9 mouse cellular contexts compared by ENCODE assay signal in genomic region chr9:50555094-50555446, GRCm38 (mm10). TPM values are rescaled to one million over a fixed set of nuclear protein-coding genes. Genes with fewer than 3 reads are reported as not detected.
A peak's percentile ranks its signal among the peaks of the same experiment; 100 is the strongest.
DNase-seq lines count a peak whose midpoint lies in the region; ATAC-seq and TF ChIP-seq lines count a peak whose summit lies in the region.
"Had no signal": no experiment of that assay in that cellular context is flagged by ENCODE, and none has a peak within 500 bp of the region (broad histone marks: within the 10 kb centered on the region; RNA-seq: fewer than 3 reads in every experiment).

Gene Bco2, minus strand, starts transcription at chr9:50555181.

- DNase-seq in layer of hippocampus, adult 2 months (ENCODE audit: low spot score in 2 of 2), result no peak
- DNase-seq in layer of hippocampus, postnatal 36 days, result no peak
- DNase-seq in kidney, adult 9 months, result peak; percentile 89
- peak; percentile 28 for DNase-seq in midbrain, postnatal 0 days (ENCODE audit: low spot score)
- DNase-seq in left cerebral cortex, postnatal 25 days (ENCODE audit: low spot score in 2 of 2), result no peak

- TF ChIP-seq CTCF in layer of hippocampus, adult 2 months (conservative IDR thresholded peaks at IDR 0.05), result no peak
- TF ChIP-seq CTCF in midbrain, postnatal 0 days (IDR thresholded peaks at IDR 0.05), result no peak

- H3K4me3 ChIP-seq in layer of hippocampus, adult 2 months, result peak within 1 kb of the TSS; percentile 62
- H3K4me3 ChIP-seq in embryonic facial prominence, embryonic 13.5 days, result peak within 1 kb of the TSS; percentile 27
- H3K4me3 ChIP-seq in midbrain, postnatal 0 days (ENCODE audit: low read depth, low read length), result peak within 1 kb of the TSS; percentile 27

- ATAC-seq in embryonic facial prominence, embryonic 13.5 days (ENCODE audit: insufficient number of reproducible peaks, insufficient read depth, low FRiP score, low TSS enrichment, low read depth), result no peak
- ATAC-seq in midbrain, postnatal 0 days (ENCODE audit: low FRiP score), result peak; percentile 60; the same call in 1 of the 2 replicates
- no peak for ATAC-seq in monocyte, adult 5-6 weeks (replicated peaks; ENCODE audit: insufficient number of reproducible peaks, low FRiP score, low TSS enrichment, poor library complexity, severe bottlenecking)
- no peak for ATAC-seq in megakaryocyte-erythroid progenitor cell, adult 5-6 weeks (replicated peaks; ENCODE audit: low FRiP score, low TSS enrichment, poor library complexity, severe bottlenecking)

- no peaks in the 10 kb centered on the region for H3K36me3 ChIP-seq in embryonic facial prominence, embryonic 13.5 days
- H3K36me3 ChIP-seq in midbrain, postnatal 0 days (ENCODE audit: insufficient read depth, low read length), result no peaks in the 10 kb centered on the region

- 21% methylated on average over 2 of the region's 2 CpGs for whole genome bisulfite sequencing in embryonic facial prominence, embryonic 13.5 days
- 11% methylated on average over 2 of the region's 2 CpGs for whole genome bisulfite sequencing in midbrain, postnatal 0 days

- no peaks in the 10 kb centered on the region for H3K27me3 ChIP-seq in embryonic facial prominence, embryonic 13.5 days
- no peaks in the 10 kb centered on the region for H3K27me3 ChIP-seq in midbrain, postnatal 0 days (ENCODE audit: insufficient read depth, low read length)

- H3K27ac ChIP-seq in layer of hippocampus, adult 2 months, result peak within 1 kb of the TSS; percentile 95
- 0 out of 2 replicates have a peak within 1 kb of the TSS, but pooled peaks have one; percentile 19 for H3K27ac ChIP-seq in embryonic facial prominence, embryonic 13.5 days
- H3K27ac ChIP-seq in midbrain, postnatal 0 days (ENCODE audit: low read depth, low read length), result peak within 1 kb of the TSS; percentile 75
- H3K27ac ChIP-seq: liver, embryonic 14.5 days had no signal

- H3K9me3 ChIP-seq in embryonic facial prominence, embryonic 13.5 days, result no peaks in the 10 kb centered on the region
- no peaks in the 10 kb centered on the region for H3K9me3 ChIP-seq in midbrain, postnatal 0 days (ENCODE audit: low read length)

- peaks cover 8% of the 10 kb centered on the region; the same call in 1 of the 2 replicates for H3K4me1 ChIP-seq in embryonic facial prominence, embryonic 13.5 days
- no peaks in the 10 kb centered on the region for H3K4me1 ChIP-seq in midbrain, postnatal 0 days (ENCODE audit: insufficient read depth, low read length)

- intact Hi-C loops in left cerebral cortex, postnatal 25 days (cut with DNase I), result no loop called here

- peak within 1 kb of the TSS; percentile 64; the same call in 1 of the 2 replicates for H3K9ac ChIP-seq in embryonic facial prominence, embryonic 13.5 days
- H3K9ac ChIP-seq in midbrain, postnatal 0 days (replicated peaks; ENCODE audit: low read length, poor library complexity, severe bottlenecking), result peak within 1 kb of the TSS; percentile 42; the same call in 1 of the 2 replicates
- H3K9ac ChIP-seq: liver, embryonic 14.5 days had no signal

- peak within 1 kb of the TSS; percentile 57 for H3K4me2 ChIP-seq in embryonic facial prominence, embryonic 13.5 days
- peak within 1 kb of the TSS; percentile 43 for H3K4me2 ChIP-seq in midbrain, postnatal 0 days (ENCODE audit: low read depth, low read length, poor library complexity, severe bottlenecking)

RNA-seq across cellular contexts. Expression of gene Bco2, which starts in this region (rescaled TPM):
- 1 to 10 TPM; 3.8 to 3.9 TPM for total RNA-seq in layer of hippocampus, adult 2 months (2021)
- 1 to 10 TPM; 2.7 to 4.0 TPM for total RNA-seq in layer of hippocampus, postnatal 36 days (2021)
- 0.15 and 0.40 TPM in 2 replicates for polyA plus RNA-seq in embryonic facial prominence, embryonic 13.5 days (2015; fragmentation: Nextera tagmentation; extraction: Ambion mirVana)
- total RNA-seq in midbrain, postnatal 0 days (2014; rRNA removed), result 0.14 and 0.49 TPM in 2 replicates
- polyA plus RNA-seq in midbrain, postnatal 0 days (2015; fragmentation: Nextera tagmentation; extraction: Ambion mirVana), result 0.42 and 0.48 TPM in 2 replicates
- total RNA-seq in monocyte, adult 5-6 weeks (2017), result 1.1 to 1.9 TPM (median 1.5 TPM) in 3 replicates
- total RNA-seq in left cerebral cortex, postnatal 25 days (2021), result 1 to 10 TPM; 3.4 to 3.8 TPM
- 0.20 TPM in 1 of 2 replicates, not detected in the other for total RNA-seq in megakaryocyte-erythroid progenitor cell, adult 5-6 weeks (2014; fragmentation: Nextera tagmentation)
- total RNA-seq in megakaryocyte-erythroid progenitor cell, adult 5-6 weeks (2017), result 0.50 and 0.89 TPM in 2 replicates

Comparison
In these comparisons a context has a peak if more than half of its experiments do, and no peak if none do; other contexts are left out.
1. Peak in DNase-seq, ATAC-seq, H3K4me3 ChIP-seq, H3K27ac ChIP-seq, H3K9ac ChIP-seq and H3K4me2 ChIP-seq in midbrain, postnatal 0 days; RNA of the gene not detected or under 1 TPM.
2. H3K27ac ChIP-seq: peak in every context shown above with its lines; median percentile 95 in layer of hippocampus, adult 2 months; 75 in midbrain, postnatal 0 days; 19 in embryonic facial prominence, embryonic 13.5 days.